Mouse (Mus musculus) testis, adult 2 months (tissue): ENCODE results near the gene Pax6.

Experiments
- CTCF ChIP-seq: fragments of 200-500 bp; IDR thresholded peaks from 2 replicates; pipeline ENCODE4 v1.5.1; 2012; ENCODE audit warnings: low read depth, mild to moderate bottlenecking, inconsistent platforms, low read length, moderate library complexity; ENCODE audit not compliant: control insufficient read depth, insufficient read depth, insufficient replicate concordance
- POLR2A ChIP-seq: fragments of 200-500 bp; IDR thresholded peaks from 2 replicates; pipeline ENCODE4 v1.6.1; 2012; ENCODE audit warnings: low read depth, mild to moderate bottlenecking, inconsistent platforms, low read length, moderate library complexity; ENCODE audit not compliant: control insufficient read depth

- TF ChIP-seq CTCF (no peak), POLR2A (no peak)
Observed at GRCm38 (mm10) chr2:105697741-105698140, 29.0 kb downstream of the Pax6 start.
